Mouse (Mus musculus): Measurements from ENCODE around the gene Grik3.

DNA sequence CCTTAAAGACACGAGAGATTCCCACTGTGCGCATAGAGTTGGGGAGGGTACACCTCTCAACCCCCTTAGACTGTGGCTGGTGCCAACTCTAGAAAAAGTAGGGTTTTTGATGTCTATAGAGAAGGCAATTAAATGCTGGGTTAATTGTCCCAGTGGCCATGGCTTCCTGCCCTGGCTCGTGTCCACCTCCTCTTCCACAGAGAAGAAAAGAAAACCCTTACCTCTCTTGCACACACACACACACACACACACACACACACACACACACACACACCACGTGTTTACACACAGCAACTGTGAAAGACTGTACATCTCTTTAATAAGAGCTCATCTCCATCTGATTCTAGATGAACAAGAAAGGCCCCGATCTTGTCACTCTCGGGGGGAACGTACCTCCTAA lies 46.1 kb upstream of the Grik3 start:
- no peak for TF ChIP-seq CTCF (IDR thresholded peaks at IDR 0.05; ENCODE audit: low read depth, low read length)
- no peak for TF ChIP-seq POLR2A (IDR thresholded peaks at IDR 0.05; ENCODE audit: borderline replicate concordance, low read depth, low read length)
